Mouse (Mus musculus) c-Kit-negative CD71-positive TER-119-positive erythroid progenitor cells, embryonic 14.5 days (primary cell): ENCODE data around the gene 2310002L09Rik.
"Not testable (repeated sequence)": the region's sequence is repeated elsewhere in the genome, so short reads cannot be mapped to it uniquely, and the experiment has no call there.

ENCODE experiments used
- DNase-seq: peaks from one replicate; pipeline ENCODE4 v3.0.0-alpha.2; 2013; ENCODE audit warnings: low read depth, low spot score

Gene 2310002L09Rik

GRCm38 (mm10) chr4:73950375-73950896 is at the start of gene 2310002L09Rik:
Gene 2310002L09Rik (minus strand): TSS chr4:73950846.
- DNase-seq, result no peak

GRCm38 (mm10) chr4:73980454-73980853 is 29.8 kb upstream of the 2310002L09Rik start:
- no peak for DNase-seq

- DNase-seq, result not testable (repeated sequence)
These were observed 30.0 kb downstream of the 2310002L09Rik start, which contains the start of gene Gm11756 for GRCm38 (mm10) chr4:73920660-73921059. Gene Gm11756 (minus strand): TSS chr4:73920760.

GRCm38 (mm10) chr4:73905853-73906252 is 44.8 kb downstream of the 2310002L09Rik start, which contains the start of gene Gm13871:
Gene Gm13871 (minus strand): TSS chr4:73905953.
- not testable (repeated sequence) for DNase-seq

- not testable (repeated sequence) for DNase-seq
These were observed 59.6 kb downstream of the 2310002L09Rik start, which contains the start of gene Gm11757 for GRCm38 (mm10) chr4:73891012-73891411. Gene Gm11757 (minus strand): TSS chr4:73891112.
